Mouse (Mus musculus): ENCODE measurements at regions not wholly inside any gene's neighbourhood (a gene's known extent, or its start where the extent isn't known, plus 50 kb on each side); places are given as distances from the start of the nearest gene placed in this dataset.

DNA sequence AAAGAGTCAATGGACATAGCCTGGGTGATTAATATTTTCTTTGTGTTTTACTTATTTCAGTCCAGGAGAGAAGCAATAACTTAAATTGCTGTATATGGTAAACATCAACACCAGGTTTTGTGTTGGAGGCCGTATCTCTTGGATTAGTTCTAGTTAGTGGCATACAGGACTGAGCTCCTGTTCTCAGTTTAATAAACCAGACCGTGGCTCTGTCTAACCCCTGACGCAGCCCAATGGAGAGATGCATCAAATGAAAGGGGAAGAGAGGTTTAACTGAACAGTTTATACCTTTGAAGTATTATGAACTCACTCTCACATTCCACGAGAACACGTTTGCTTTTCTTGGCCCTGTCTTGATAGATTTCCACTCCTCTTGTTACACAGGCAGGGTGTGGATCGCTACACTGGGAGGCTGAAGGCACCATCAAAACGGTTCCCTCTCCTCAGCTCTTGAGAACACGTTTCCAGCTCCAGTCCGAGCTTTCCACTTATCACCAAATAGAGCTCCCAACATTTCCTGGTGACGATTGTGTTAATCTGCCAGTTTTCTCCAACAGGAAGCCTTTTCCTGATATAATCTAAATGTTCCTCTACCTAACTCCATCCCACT, 54.0 kb upstream of the Cerkl start:
- peak; percentile 59; the same call in 1 of the 2 replicates for ATAC-seq (ENCODE audit: insufficient number of reproducible peaks, insufficient read depth, low FRiP score, low read depth)
- H3K4me2 ChIP-seq (ENCODE audit: low read length): peak overlapping the region; percentile 60
- H3K9me3 ChIP-seq (ENCODE audit: control insufficient read depth, low read length): no peaks in the 10 kb centered on the region
- WGBS: 29% methylated on average over 10 of the region's 10 CpGs
- H3K9ac ChIP-seq (ENCODE audit: low read length): no peak overlapping the region
- H3K4me1 ChIP-seq (ENCODE audit: control insufficient read depth in 2 of 2, insufficient read depth in 2 of 2, low read length in 2 of 2): peaks cover 3 to 22% of the 10 kb centered on the region in 2 experiments
- H3K27me3 ChIP-seq (ENCODE audit: control insufficient read depth, insufficient read depth, low read length): no peaks in the 10 kb centered on the region
- peak overlapping the region in 1 of 2 experiments; percentile 12; a peak in 2 of 4 replicates for H3K27ac ChIP-seq (replicated peaks in 1 of 2; ENCODE audit: control insufficient read depth in 1 of 2, insufficient read depth in 1 of 2, low read depth in 2 of 2, low read length in 2 of 2)
- H3K36me3 ChIP-seq (ENCODE audit: control insufficient read depth, insufficient read depth, low read length): no peaks in the 10 kb centered on the region
- 0 out of 4 replicates have a peak overlapping the region, but pooled peaks of 1 of the 2 experiments have one; percentile 4 for H3K4me3 ChIP-seq (ENCODE audit: control insufficient read depth in 1 of 2, insufficient read depth in 1 of 2, low read depth in 1 of 2, low read length in 2 of 2)

- no peaks in the 10 kb centered on the region for H3K9me3 ChIP-seq (ENCODE audit: control insufficient read depth, low read length)
- no peak for ATAC-seq (ENCODE audit: insufficient number of reproducible peaks, insufficient read depth, low FRiP score, low read depth)
- H3K36me3 ChIP-seq (ENCODE audit: control insufficient read depth, insufficient read depth, low read length): no peaks in the 10 kb centered on the region
- WGBS: 14% methylated on average over 6 of the region's 6 CpGs
- H3K27me3 ChIP-seq (ENCODE audit: control insufficient read depth, insufficient read depth, low read length): no peaks in the 10 kb centered on the region
- peaks cover 3 to 22% of the 10 kb centered on the region in 2 experiments for H3K4me1 ChIP-seq (ENCODE audit: control insufficient read depth in 2 of 2, insufficient read depth in 2 of 2, low read length in 2 of 2)
- peak overlapping the region; percentile 60 for H3K4me2 ChIP-seq (ENCODE audit: low read length)
- H3K4me3 ChIP-seq (ENCODE audit: control insufficient read depth in 1 of 2, insufficient read depth in 1 of 2, low read depth in 1 of 2, low read length in 2 of 2): 0 out of 4 replicates have a peak overlapping the region, but pooled peaks of 1 of the 2 experiments have one; percentile 4
- no peak overlapping the region; a peak in 1 of 4 replicates for H3K27ac ChIP-seq (replicated peaks in 1 of 2; ENCODE audit: control insufficient read depth in 1 of 2, insufficient read depth in 1 of 2, low read depth in 2 of 2, low read length in 2 of 2)
- H3K9ac ChIP-seq (ENCODE audit: low read length): no peak overlapping the region
Measured at GRCm38 (mm10) chr2:79511108-79511507, 54.5 kb upstream of the Cerkl start.

GRCm38 (mm10) chr2:79511676-79512323, 55.2 kb upstream of the Cerkl start:
- Histone ChIP-seq H3K4me1 (ENCODE audit: control insufficient read depth in 2 of 2, insufficient read depth in 2 of 2, low read length in 2 of 2) (peaks cover 3 to 22% of the 10 kb centered on the region in 2 experiments), H3K27me3 (ENCODE audit: control insufficient read depth, insufficient read depth, low read length) (no peaks in the 10 kb centered on the region), H3K4me2 (ENCODE audit: low read length) (peak overlapping the region; percentile 60), H3K9ac (ENCODE audit: low read length) (no peak overlapping the region), H3K4me3 (ENCODE audit: control insufficient read depth in 1 of 2, insufficient read depth in 1 of 2, low read depth in 1 of 2, low read length in 2 of 2) (peak overlapping the region in 1 of 2 experiments; percentile 3; a peak in 2 of 4 replicates), H3K36me3 (ENCODE audit: control insufficient read depth, insufficient read depth, low read length) (no peaks in the 10 kb centered on the region), H3K9me3 (ENCODE audit: control insufficient read depth, low read length) (no peaks in the 10 kb centered on the region), H3K27ac (replicated peaks in 1 of 2; ENCODE audit: control insufficient read depth in 1 of 2, insufficient read depth in 1 of 2, low read depth in 2 of 2, low read length in 2 of 2) (no peak overlapping the region)
- ATAC-seq (ENCODE audit: insufficient number of reproducible peaks, insufficient read depth, low FRiP score, low read depth): no peak
- 23% methylated on average over 11 of the region's 11 CpGs for WGBS

DNA sequence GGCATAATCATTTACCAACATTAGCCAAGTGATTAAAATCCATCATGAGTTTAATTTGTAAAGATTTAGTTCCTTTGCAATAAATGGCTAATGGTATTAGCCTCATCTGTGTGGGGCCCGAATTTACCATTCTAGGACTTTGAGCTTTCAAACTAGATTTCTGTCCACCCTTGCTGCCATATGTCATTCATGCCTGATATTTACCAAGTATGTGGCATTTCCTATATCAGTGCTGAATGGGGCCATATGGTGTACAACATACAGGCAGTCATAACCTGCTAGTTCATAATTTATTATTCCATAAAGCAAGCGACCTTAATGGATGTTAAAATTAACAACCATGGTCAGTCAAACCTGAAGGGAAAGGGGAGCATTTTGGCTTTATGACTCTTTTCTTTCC, 55.8 kb upstream of the Cerkl start:
- Histone ChIP-seq H3K4me3 (ENCODE audit: control insufficient read depth in 1 of 2, insufficient read depth in 1 of 2, low read depth in 1 of 2, low read length in 2 of 2) (peak overlapping the region in 1 of 2 experiments; percentile 3; a peak in 1 of 4 replicates), H3K9ac (ENCODE audit: low read length) (no peak overlapping the region), H3K4me2 (ENCODE audit: low read length) (peak overlapping the region; percentile 60), H3K9me3 (ENCODE audit: control insufficient read depth, low read length) (no peaks in the 10 kb centered on the region), H3K27ac (replicated peaks in 1 of 2; ENCODE audit: control insufficient read depth in 1 of 2, insufficient read depth in 1 of 2, low read depth in 2 of 2, low read length in 2 of 2) (no peak overlapping the region), H3K36me3 (ENCODE audit: control insufficient read depth, insufficient read depth, low read length) (no peaks in the 10 kb centered on the region), H3K4me1 (ENCODE audit: control insufficient read depth in 2 of 2, insufficient read depth in 2 of 2, low read length in 2 of 2) (peaks cover 3 to 22% of the 10 kb centered on the region in 2 experiments), H3K27me3 (ENCODE audit: control insufficient read depth, insufficient read depth, low read length) (no peaks in the 10 kb centered on the region)
- ATAC-seq (ENCODE audit: insufficient number of reproducible peaks, insufficient read depth, low FRiP score, low read depth): no peak
- 71% methylated on average over 2 of the region's 2 CpGs for WGBS

- WGBS: 27% methylated on average over 3 of the region's 3 CpGs
- no peaks in the 10 kb centered on the region for H3K27me3 ChIP-seq (ENCODE audit: control insufficient read depth, insufficient read depth, low read length)
Measured at GRCm38 (mm10) chr2:79513726-79514125, 57.1 kb upstream of the Cerkl start.

DNA sequence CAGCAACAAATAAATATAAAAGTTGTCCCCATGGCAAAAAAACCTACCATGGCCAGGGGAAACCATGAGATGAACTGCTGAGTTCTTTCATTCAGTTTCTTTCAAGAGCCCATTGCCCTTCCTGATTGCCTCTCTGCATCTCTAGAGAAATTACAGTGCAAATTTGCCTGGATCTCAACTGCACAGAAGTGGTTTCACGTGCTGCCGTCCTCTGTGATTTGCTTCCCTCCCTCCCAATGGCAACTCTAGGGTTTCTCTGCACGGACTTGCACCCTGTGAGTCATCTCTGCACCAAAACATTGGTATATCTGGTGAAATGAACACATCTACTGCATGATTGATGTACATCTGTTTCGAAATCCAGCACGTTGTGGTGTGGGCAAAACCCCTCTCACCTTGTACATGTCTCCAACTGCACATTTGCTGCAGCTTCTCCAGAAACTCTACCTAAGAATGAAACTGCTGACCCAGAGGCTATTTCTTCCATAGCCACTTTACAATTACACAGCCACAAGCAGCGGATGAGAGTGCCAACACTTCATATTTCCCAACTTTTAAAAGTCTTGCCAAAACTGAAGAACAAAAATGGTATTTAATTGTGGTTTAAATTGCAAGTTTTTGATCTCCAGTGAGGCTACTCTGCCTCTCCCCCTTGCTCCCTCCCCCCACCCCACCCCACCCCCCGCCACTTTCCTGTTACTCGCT, 61.6 kb upstream of the Cerkl start:
- Histone ChIP-seq H3K9me3 (ENCODE audit: control insufficient read depth, low read length) (no peaks in the 10 kb centered on the region), H3K9ac (ENCODE audit: low read length) (no peak overlapping the region), H3K4me1 (ENCODE audit: control insufficient read depth in 2 of 2, insufficient read depth in 2 of 2, low read length in 2 of 2) (peaks cover 2 to 22% of the 10 kb centered on the region in 2 experiments), H3K4me2 (ENCODE audit: low read length) (no peak overlapping the region), H3K4me3 (ENCODE audit: control insufficient read depth in 1 of 2, insufficient read depth in 1 of 2, low read depth in 1 of 2, low read length in 2 of 2) (no peak overlapping the region), H3K36me3 (ENCODE audit: control insufficient read depth, insufficient read depth, low read length) (no peaks in the 10 kb centered on the region), H3K27me3 (ENCODE audit: control insufficient read depth, insufficient read depth, low read length) (no peaks in the 10 kb centered on the region), H3K27ac (replicated peaks in 1 of 2; ENCODE audit: control insufficient read depth in 1 of 2, insufficient read depth in 1 of 2, low read depth in 2 of 2, low read length in 2 of 2) (no peak overlapping the region)
- WGBS: 81% methylated on average over 8 of the region's 8 CpGs
- no peak for ATAC-seq (ENCODE audit: insufficient number of reproducible peaks, insufficient read depth, low FRiP score, low read depth)

More at GRCm38 (mm10) chr2:79513726-79514125, 57.1 kb upstream of the Cerkl start:
- Histone ChIP-seq H3K9me3 (ENCODE audit: control insufficient read depth, low read length) (no peaks in the 10 kb centered on the region), H3K4me1 (ENCODE audit: control insufficient read depth in 2 of 2, insufficient read depth in 2 of 2, low read length in 2 of 2) (peaks cover 3 to 22% of the 10 kb centered on the region in 2 experiments), H3K9ac (ENCODE audit: low read length) (no peak overlapping the region), H3K27ac (replicated peaks in 1 of 2; ENCODE audit: control insufficient read depth in 1 of 2, insufficient read depth in 1 of 2, low read depth in 2 of 2, low read length in 2 of 2) (no peak overlapping the region), H3K4me2 (ENCODE audit: low read length) (no peak overlapping the region), H3K4me3 (ENCODE audit: control insufficient read depth in 1 of 2, insufficient read depth in 1 of 2, low read depth in 1 of 2, low read length in 2 of 2) (no peak overlapping the region), H3K36me3 (ENCODE audit: control insufficient read depth, insufficient read depth, low read length) (no peaks in the 10 kb centered on the region)
- no peak for ATAC-seq (ENCODE audit: insufficient number of reproducible peaks, insufficient read depth, low FRiP score, low read depth)

DNA sequence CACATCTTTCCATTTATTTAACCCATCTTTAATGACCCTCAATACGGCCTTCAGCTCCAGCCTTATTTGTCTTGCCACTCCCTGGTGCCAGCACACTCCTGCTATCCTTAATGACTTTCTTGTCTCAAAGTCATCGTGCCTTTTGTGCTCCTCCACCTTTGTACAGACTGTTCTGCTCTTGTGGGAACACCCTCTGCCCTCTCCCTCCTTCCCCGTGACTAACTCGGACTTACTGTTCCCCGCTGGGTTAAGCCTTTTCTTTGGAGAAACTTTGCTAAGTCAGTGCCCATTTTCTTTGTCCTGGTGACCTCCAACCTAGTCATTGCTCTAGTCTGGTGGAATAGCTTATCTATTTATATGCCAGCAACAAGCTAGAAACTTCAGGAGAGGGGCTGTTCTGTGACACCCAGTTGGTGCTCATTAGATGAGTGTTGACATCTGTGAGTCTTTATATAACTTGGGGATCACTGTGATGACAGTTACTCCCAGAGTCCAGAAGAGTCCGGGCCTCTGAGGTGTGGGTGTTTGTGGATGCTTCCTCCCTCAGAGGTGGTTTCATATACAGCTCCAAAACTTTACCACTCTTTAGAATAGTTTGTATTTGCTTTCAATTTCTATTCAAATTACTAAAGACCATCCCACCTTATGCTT, 63.3 kb upstream of the Cerkl start:
- H3K4me3 ChIP-seq (ENCODE audit: control insufficient read depth in 1 of 2, insufficient read depth in 1 of 2, low read depth in 1 of 2, low read length in 2 of 2): no peak overlapping the region
- no peak overlapping the region for H3K4me2 ChIP-seq (ENCODE audit: low read length)
- no peak overlapping the region for H3K9ac ChIP-seq (ENCODE audit: low read length)
- peak overlapping the region in 1 of 2 experiments; percentile 21; a peak in 1 of 4 replicates for H3K27ac ChIP-seq (replicated peaks in 1 of 2; ENCODE audit: control insufficient read depth in 1 of 2, insufficient read depth in 1 of 2, low read depth in 2 of 2, low read length in 2 of 2)
- H3K36me3 ChIP-seq (ENCODE audit: control insufficient read depth, insufficient read depth, low read length): no peaks in the 10 kb centered on the region
- ATAC-seq (ENCODE audit: insufficient number of reproducible peaks, insufficient read depth, low FRiP score, low read depth): no peak
- H3K9me3 ChIP-seq (ENCODE audit: control insufficient read depth, low read length): no peaks in the 10 kb centered on the region
- peaks cover 2 to 14% of the 10 kb centered on the region in 2 experiments for H3K4me1 ChIP-seq (ENCODE audit: control insufficient read depth in 2 of 2, insufficient read depth in 2 of 2, low read length in 2 of 2)
- H3K27me3 ChIP-seq (ENCODE audit: control insufficient read depth, insufficient read depth, low read length): no peaks in the 10 kb centered on the region
- WGBS: 46% methylated on average over 6 of the region's 6 CpGs
